Mouse (Mus musculus) intestine, postnatal 0 days (tissue): ENCODE results near the gene Lctl. TPM values are rescaled to one million over a fixed set of nuclear protein-coding genes. Genes with fewer than 3 reads are reported as not detected.
"Not testable (repeated sequence)": the region's sequence is repeated elsewhere in the genome, so short reads cannot be mapped to it uniquely, and the experiment has no call there.

Experiments used
- ATAC-seq: fragments of 200-750 bp; cut with Nextera tagmentation; 2 replicates; pipeline ENCODE4 v1.8.0; 2017; ENCODE audit warnings: mild to moderate bottlenecking, moderate TSS enrichment, moderate library complexity
- H3K27ac ChIP-seq: fragments of 300-500 bp; sonication (generic); 2 replicates; pipeline ENCODE4 v1.5.1; 2014; ENCODE audit warnings: mild to moderate bottlenecking, low read depth, low read length, moderate library complexity
- H3K27me3 ChIP-seq: fragments of 300-500 bp; sonication (generic); replicated peaks from 2 replicates; pipeline ENCODE4 v1.6.1; 2014; ENCODE audit warnings: low read length, mixed read lengths; ENCODE audit not compliant: control insufficient read depth, insufficient read depth
- H3K36me3 ChIP-seq: fragments of 300-500 bp; sonication (generic); 2 replicates; pipeline ENCODE4 v1.6.1; 2014; ENCODE audit warnings: mild to moderate bottlenecking, moderate library complexity; ENCODE audit not compliant: control insufficient read depth, insufficient read depth
- H3K4me1 ChIP-seq: fragments of 300-500 bp; sonication (generic); replicated peaks from 2 replicates; pipeline ENCODE4 v1.6.1; 2014; ENCODE audit warnings: antibody characterized with exemption, low read length, mixed read lengths; ENCODE audit not compliant: control insufficient read depth, insufficient read depth
- H3K4me2 ChIP-seq: fragments of 300-500 bp; sonication (generic); replicated peaks from 2 replicates; pipeline ENCODE4 v1.6.1; 2014; ENCODE audit warnings: low read depth, mild to moderate bottlenecking, moderate library complexity
- H3K4me3 ChIP-seq: fragments of 300-500 bp; sonication (generic); 2 replicates; pipeline ENCODE4 v1.5.1; 2014; ENCODE audit warnings: low read depth, low read length
- H3K9ac ChIP-seq: fragments of 300-500 bp; sonication (generic); 2 replicates; pipeline ENCODE4 v1.6.1; 2014; ENCODE audit warnings: mild to moderate bottlenecking, low read depth, low read length
- H3K9me3 ChIP-seq: fragments of 300-500 bp; sonication (generic); 2 replicates; pipeline ENCODE4 v1.6.1; 2016; ENCODE audit warnings: mixed run types; ENCODE audit not compliant: control insufficient read depth
- CTCF ChIP-seq: sonication (generic); IDR thresholded peaks from 2 replicates; pipeline ENCODE4 v1.5.1; 2016; ENCODE audit warnings: low read depth, mild to moderate bottlenecking, control low read depth, antibody characterized with exemption, moderate library complexity
- WGBS: fragments of 180-500 bp; shearing (Covaris S2); extraction: QIAGEN DNeasy Blood & Tissue Kit; methylation state at CpG from one replicate; pipeline ENCODE4 v1.1.7; 2014; 5-methylcytosine and 5-hydroxymethylcytosine counted together
- polyA plus RNA-seq: library from polyadenylated mRNA; unstranded; fragments of >200 nt; fragmentation: Nextera tagmentation; extraction: Ambion mirVana; gene quantifications from 2 replicates; pipeline ENCODE4 v1.2.1, GENCODE M21; 2015

Gene Lctl
- polyA plus RNA-seq, 1 experiment from 2014 or later: 0.09 TPM

- Histone ChIP-seq H3K9ac (no peak overlapping the region), H3K9me3 (no peaks in the 10 kb centered on the region), H3K36me3 (peaks cover 19% of the 10 kb centered on the region), H3K4me1 (no peaks in the 10 kb centered on the region), H3K4me3 (no peak overlapping the region), H3K27me3 (no peaks in the 10 kb centered on the region), H3K27ac (no peak overlapping the region), H3K4me2 (no peak overlapping the region)
- 65% methylated on average over 1 of the region's 1 CpGs for WGBS
- ATAC-seq: no peak
- no peak for TF ChIP-seq CTCF
Measured at GRCm38 (mm10) chr9:64156641-64157040, 39.7 kb downstream of the Lctl start.

- H3K9me3 ChIP-seq: no peaks in the 10 kb centered on the region
- H3K27me3 ChIP-seq: no peaks in the 10 kb centered on the region
- no peaks in the 10 kb centered on the region for H3K4me1 ChIP-seq
- ATAC-seq: no peak
- no peak overlapping the region for H3K4me3 ChIP-seq
- H3K4me2 ChIP-seq: no peak overlapping the region
- H3K36me3 ChIP-seq: peaks cover 21% of the 10 kb centered on the region
- no peak overlapping the region for H3K9ac ChIP-seq
- no peak for TF ChIP-seq CTCF
- WGBS: 91% methylated on average over 5 of the region's 5 CpGs
- no peak overlapping the region for H3K27ac ChIP-seq
Measured at GRCm38 (mm10) chr9:64160471-64160870, 43.5 kb downstream of the Lctl start.

GRCm38 (mm10) chr9:64169967-64170366 is 53.0 kb downstream of the Lctl start:
- H3K4me3 ChIP-seq, H3K27me3 ChIP-seq, ATAC-seq, H3K27ac ChIP-seq, H3K36me3 ChIP-seq, H3K9ac ChIP-seq, H3K9me3 ChIP-seq, H3K4me2 ChIP-seq, H3K4me1 ChIP-seq: not testable (repeated sequence)
- WGBS: 74% methylated on average over 3 of the region's 3 CpGs

- Histone ChIP-seq H3K9ac (peak overlapping the region; percentile 93), H3K27ac (peak overlapping the region; percentile 57; the same call in 1 of the 2 replicates), H3K4me2 (peak overlapping the region; percentile 76), H3K36me3 (peaks cover 23% of the 10 kb centered on the region), H3K4me1 (no peaks in the 10 kb centered on the region; the same call in 1 of the 2 replicates), H3K4me3 (peak overlapping the region; percentile 98), H3K9me3 (no peaks in the 10 kb centered on the region), H3K27me3 (no peaks in the 10 kb centered on the region)
- peak; percentile 28; the same call in 1 of the 2 replicates for ATAC-seq
- TF ChIP-seq CTCF: 0 out of 2 replicates have a peak, but pooled peaks have one; percentile 23
- 2% methylated on average over 18 of the region's 18 CpGs for WGBS
Measured at GRCm38 (mm10) chr9:64172145-64172815, 55.3 kb downstream of the Lctl start.

GRCm38 (mm10) chr9:64172816-64173665 is 56.1 kb downstream of the Lctl start, which contains the start of the genes Zwilch and Rpl4:
TSS of gene Zwilch (minus strand) at chr9:64173104.
TSS of gene Rpl4 (plus strand) at chr9:64173375.
- TF ChIP-seq CTCF: peak; percentile 50
- Histone ChIP-seq H3K27ac (peak within 1 kb of the TSS; percentile 57; the same call in 1 of the 2 replicates), H3K4me2 (peak within 1 kb of the TSS; percentile 76), H3K9ac (peak within 1 kb of the TSS; percentile 93), H3K9me3 (no peaks in the 10 kb centered on the region), H3K36me3 (peaks cover 31% of the 10 kb centered on the region), H3K27me3 (no peaks in the 10 kb centered on the region), H3K4me1 (no peaks in the 10 kb centered on the region; the same call in 1 of the 2 replicates), H3K4me3 (peak within 1 kb of the TSS; percentile 98)
- peak; percentile 78 for ATAC-seq
- under 1% methylated on average over 42 of the region's 42 CpGs for WGBS

- H3K27ac ChIP-seq: peak overlapping the region; percentile 57; the same call in 1 of the 2 replicates
- H3K4me2 ChIP-seq: peak overlapping the region; percentile 76
- H3K27me3 ChIP-seq: no peaks in the 10 kb centered on the region
- no peak for ATAC-seq
- no peaks in the 10 kb centered on the region; the same call in 1 of the 2 replicates for H3K4me1 ChIP-seq
- peak overlapping the region; percentile 93 for H3K9ac ChIP-seq
- TF ChIP-seq CTCF: no peak
- H3K36me3 ChIP-seq: peaks cover 34% of the 10 kb centered on the region
- peak overlapping the region; percentile 98 for H3K4me3 ChIP-seq
- H3K9me3 ChIP-seq: no peaks in the 10 kb centered on the region
- WGBS: under 1% methylated on average over 16 of the region's 16 CpGs
Measured at GRCm38 (mm10) chr9:64173666-64174220, 56.8 kb downstream of the Lctl start.
